Mouse (Mus musculus) heart, adult 2 months (tissue): ENCODE measurements around the gene Lrg1.

ENCODE experiments used
- CTCF ChIP-seq: fragments of 200-600 bp; IDR thresholded peaks from 2 replicates; pipeline ENCODE4 v1.8.1; 2022; ENCODE audit warnings: antibody characterized with exemption, mild to moderate bottlenecking, moderate library complexity
- EP300 ChIP-seq: fragments of 200-500 bp; IDR thresholded peaks from 2 replicates; pipeline ENCODE4 v1.6.1; 2011; ENCODE audit warnings: low read depth, low read length, control low read depth; ENCODE audit not compliant: insufficient read depth

DNA sequence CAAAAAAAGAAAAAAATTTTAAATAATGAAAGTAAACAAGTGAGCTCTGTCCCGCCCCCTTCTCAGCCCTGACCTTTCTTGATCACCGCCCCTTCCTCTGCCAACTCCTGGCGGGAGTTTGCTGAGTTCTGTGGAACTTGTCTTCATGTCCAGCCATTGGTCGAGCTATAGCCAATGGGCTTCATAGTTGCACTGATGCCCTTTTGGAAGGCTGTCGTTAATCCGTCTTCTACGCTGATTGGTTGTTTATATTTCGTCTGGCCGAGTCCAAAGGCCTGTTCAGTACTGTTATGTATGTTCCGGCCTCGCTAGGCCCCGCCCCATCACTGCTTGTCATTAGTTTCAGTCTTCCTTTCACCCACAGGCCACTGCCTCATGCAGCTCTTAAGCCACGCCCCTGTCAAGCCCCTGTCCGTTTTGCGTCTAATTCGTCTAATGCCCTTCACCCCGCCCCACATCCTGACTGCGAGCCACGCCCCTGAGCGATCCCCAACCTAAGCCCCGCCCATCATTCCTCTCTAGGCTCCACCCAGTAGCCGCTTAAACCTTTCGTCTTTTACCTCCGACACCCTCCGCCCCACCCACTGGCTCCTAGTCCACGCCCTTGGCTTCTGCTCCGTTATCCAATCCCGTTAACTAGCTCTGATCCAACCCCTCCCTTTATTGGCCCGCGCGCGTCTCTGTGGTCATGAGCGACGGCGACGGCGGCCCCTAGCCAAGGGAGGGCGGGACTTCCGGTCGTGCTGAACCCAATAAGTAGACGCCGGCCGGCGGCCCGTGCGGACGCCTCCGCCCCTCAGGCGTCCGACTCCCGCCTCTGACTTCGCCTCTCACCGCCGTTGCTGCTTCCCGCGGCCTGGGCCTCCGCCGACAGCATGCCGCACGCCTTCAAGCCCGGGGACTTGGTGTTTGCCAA is 42.7 kb downstream of the Lrg1 start, which contains the start of gene Hdgfl2:
- TF ChIP-seq CTCF, result 0 out of 2 replicates have a peak, but pooled peaks have one; percentile 9
- no peak; the same call in none of the 2 replicates for TF ChIP-seq EP300
